Mouse (Mus musculus): ENCODE data around the gene Med12l. TPM values are rescaled to one million over a fixed set of nuclear protein-coding genes. Genes with fewer than 3 reads are reported as not detected.
"Not testable (repeated sequence)": the region's sequence is repeated elsewhere in the genome, so short reads cannot be mapped to it uniquely, and the experiment has no call there.

The Med12l gene
- polyA plus RNA-seq, 1 experiment from 2014 or later: 2.1 TPM

DNA sequence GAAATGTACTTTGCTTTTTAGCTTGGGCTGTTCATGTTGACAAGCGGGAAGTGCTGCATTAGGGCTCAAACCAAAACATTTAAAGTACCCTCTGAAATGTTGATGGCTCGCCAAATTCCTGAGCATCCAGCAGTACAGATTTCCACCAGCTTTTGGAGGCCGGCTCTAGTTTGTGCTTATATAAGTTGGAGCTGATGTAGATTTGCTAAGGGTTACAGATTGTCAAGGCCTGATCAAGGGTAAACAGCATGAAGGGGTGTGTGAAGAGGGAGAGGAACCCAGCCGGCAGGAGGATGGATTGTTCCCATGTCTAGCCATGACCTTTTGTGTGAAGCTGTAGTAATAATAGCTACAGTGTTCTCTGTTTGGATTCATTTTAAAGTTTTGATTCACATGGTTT lies 125.5 kb downstream of the Med12l start:
- H3K9ac ChIP-seq (replicated peaks; ENCODE audit: low read depth, low read length): no peak overlapping the region
- H3K4me1 ChIP-seq (ENCODE audit: control insufficient read depth, insufficient read depth, low read length): 0 out of 2 replicates have a peak, but pooled peaks cover 7% of the 10 kb centered on the region
- H3K4me2 ChIP-seq (replicated peaks; ENCODE audit: low read depth, low read length): no peak overlapping the region
- H3K36me3 ChIP-seq (ENCODE audit: control insufficient read depth, insufficient read depth, low read length): no peaks in the 10 kb centered on the region
- no peak overlapping the region for H3K4me3 ChIP-seq (ENCODE audit: low read depth, low read length)
- no peaks in the 10 kb centered on the region for H3K27me3 ChIP-seq (ENCODE audit: control insufficient read depth, insufficient read depth, low read length)
- ATAC-seq (ENCODE audit: insufficient number of reproducible peaks, insufficient read depth, low FRiP score, low read depth): no peak
- no peak overlapping the region for H3K27ac ChIP-seq (ENCODE audit: low read length)
- 34% methylated on average over 4 of the region's 4 CpGs for WGBS
- H3K9me3 ChIP-seq (ENCODE audit: control insufficient read depth, low read depth, low read length): no peaks in the 10 kb centered on the region

DNA sequence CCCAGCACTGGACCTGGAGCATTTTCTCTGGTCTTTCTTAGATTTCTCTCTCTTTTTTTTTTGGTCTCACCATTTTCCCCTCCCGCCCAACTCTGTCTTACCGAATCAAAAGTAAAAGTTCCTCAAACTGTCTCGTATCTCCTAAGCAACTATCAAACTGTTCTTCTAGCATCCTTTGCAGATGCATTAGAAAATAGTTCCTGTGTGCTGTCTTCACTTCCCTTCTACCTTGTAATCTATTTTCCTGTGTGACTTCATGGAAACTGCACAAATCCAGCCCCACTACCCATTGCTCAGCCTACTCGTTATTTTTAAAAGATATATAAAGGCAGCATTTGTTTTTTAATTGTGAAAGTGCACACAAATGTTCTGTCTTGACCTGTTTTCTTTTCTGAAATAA lies 126.3 kb downstream of the Med12l start:
- H3K4me3 ChIP-seq (ENCODE audit: low read depth, low read length): no peak overlapping the region
- H3K4me1 ChIP-seq (ENCODE audit: control insufficient read depth, insufficient read depth, low read length): 0 out of 2 replicates have a peak, but pooled peaks cover 7% of the 10 kb centered on the region
- WGBS: 92% methylated on average over 4 of the region's 4 CpGs

DNA sequence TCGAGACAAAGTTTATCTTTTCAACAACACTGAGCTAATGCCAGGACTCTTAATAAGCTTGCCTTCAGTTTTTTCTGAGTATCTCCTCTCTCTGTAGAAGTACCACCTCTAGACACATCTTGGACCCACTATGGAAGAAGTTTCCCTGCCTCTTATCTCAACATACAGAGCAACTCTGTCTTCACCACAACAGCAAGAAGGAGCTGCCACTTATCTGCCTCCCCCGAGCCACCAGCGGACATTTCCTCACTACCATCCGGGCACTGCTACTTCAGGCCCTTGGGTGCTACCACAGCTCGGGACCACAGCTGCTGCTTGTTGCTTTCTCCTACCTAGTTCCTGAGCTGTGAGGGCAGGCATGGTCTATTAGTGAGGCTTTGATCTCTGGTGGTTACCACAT lies 127.6 kb downstream of the Med12l start:
- Histone ChIP-seq H3K27me3 (ENCODE audit: control insufficient read depth, insufficient read depth, low read length) (no peaks in the 10 kb centered on the region), H3K4me2 (replicated peaks; ENCODE audit: low read depth, low read length) (no peak overlapping the region), H3K36me3 (ENCODE audit: control insufficient read depth, insufficient read depth, low read length) (no peaks in the 10 kb centered on the region), H3K9me3 (ENCODE audit: control insufficient read depth, low read depth, low read length) (no peaks in the 10 kb centered on the region), H3K9ac (replicated peaks; ENCODE audit: low read depth, low read length) (no peak overlapping the region), H3K27ac (ENCODE audit: low read length) (no peak overlapping the region), H3K4me1 (ENCODE audit: control insufficient read depth, insufficient read depth, low read length) (0 out of 2 replicates have a peak, but pooled peaks cover 7% of the 10 kb centered on the region), H3K4me3 (ENCODE audit: low read depth, low read length) (no peak overlapping the region)
- ATAC-seq (ENCODE audit: insufficient number of reproducible peaks, insufficient read depth, low FRiP score, low read depth): no peak
- 81% methylated on average over 5 of the region's 5 CpGs for WGBS

More for the DNA sequence above, 126.3 kb downstream of the Med12l start:
- no peak overlapping the region for H3K27ac ChIP-seq (ENCODE audit: low read length)
- no peak overlapping the region for H3K4me2 ChIP-seq (replicated peaks; ENCODE audit: low read depth, low read length)
- H3K27me3 ChIP-seq (ENCODE audit: control insufficient read depth, insufficient read depth, low read length): no peaks in the 10 kb centered on the region
- H3K9me3 ChIP-seq (ENCODE audit: control insufficient read depth, low read depth, low read length): no peaks in the 10 kb centered on the region
- H3K36me3 ChIP-seq (ENCODE audit: control insufficient read depth, insufficient read depth, low read length): no peaks in the 10 kb centered on the region
- no peak overlapping the region for H3K9ac ChIP-seq (replicated peaks; ENCODE audit: low read depth, low read length)
- no peak for ATAC-seq (ENCODE audit: insufficient number of reproducible peaks, insufficient read depth, low FRiP score, low read depth)

DNA sequence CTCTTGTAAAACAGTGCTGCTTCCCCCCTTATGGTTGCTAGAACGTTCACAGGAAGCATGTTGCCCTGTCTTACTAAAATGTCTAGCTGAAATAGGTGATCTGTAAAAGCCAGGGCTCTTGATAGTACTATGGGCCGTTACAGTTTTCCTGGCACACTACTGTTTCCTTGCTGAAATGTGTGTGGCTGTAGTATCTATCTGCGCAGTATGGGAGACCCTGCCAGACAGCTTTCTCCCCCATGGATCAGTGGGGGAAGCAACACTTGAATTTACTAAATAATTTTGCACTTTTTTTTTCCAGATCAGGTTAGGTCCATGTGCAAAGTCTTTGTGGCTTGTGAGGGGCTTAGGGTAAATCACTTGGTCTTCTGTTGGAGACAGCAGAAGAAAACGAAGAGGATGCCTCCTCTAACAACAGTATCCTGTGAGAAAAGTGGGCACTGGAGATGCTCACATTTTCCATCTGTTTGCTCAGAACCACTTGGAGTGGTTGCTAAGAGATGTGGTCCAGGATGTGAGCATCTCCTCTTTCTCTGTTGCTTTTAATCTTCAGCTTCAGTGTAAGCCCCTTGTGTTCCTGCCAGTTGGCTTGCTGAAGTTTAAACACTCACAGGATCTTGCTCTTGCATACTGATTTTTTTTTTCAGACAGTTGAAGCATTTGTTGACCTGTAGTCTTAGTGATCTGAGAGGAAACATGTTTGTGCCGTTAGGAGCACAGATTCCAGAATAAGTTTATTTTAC lies 130.5 kb downstream of the Med12l start:
- ATAC-seq (ENCODE audit: insufficient number of reproducible peaks, insufficient read depth, low FRiP score, low read depth): no peak
- Histone ChIP-seq H3K27me3 (ENCODE audit: control insufficient read depth, insufficient read depth, low read length) (no peaks in the 10 kb centered on the region), H3K9me3 (ENCODE audit: control insufficient read depth, low read depth, low read length) (no peaks in the 10 kb centered on the region), H3K4me3 (ENCODE audit: low read depth, low read length) (no peak overlapping the region), H3K27ac (ENCODE audit: low read length) (no peak overlapping the region), H3K4me2 (replicated peaks; ENCODE audit: low read depth, low read length) (no peak overlapping the region), H3K36me3 (ENCODE audit: control insufficient read depth, insufficient read depth, low read length) (no peaks in the 10 kb centered on the region), H3K4me1 (ENCODE audit: control insufficient read depth, insufficient read depth, low read length) (0 out of 2 replicates have a peak, but pooled peaks cover 4% of the 10 kb centered on the region), H3K9ac (replicated peaks; ENCODE audit: low read depth, low read length) (no peak overlapping the region)
- WGBS: 64% methylated on average over 5 of the region's 5 CpGs

DNA sequence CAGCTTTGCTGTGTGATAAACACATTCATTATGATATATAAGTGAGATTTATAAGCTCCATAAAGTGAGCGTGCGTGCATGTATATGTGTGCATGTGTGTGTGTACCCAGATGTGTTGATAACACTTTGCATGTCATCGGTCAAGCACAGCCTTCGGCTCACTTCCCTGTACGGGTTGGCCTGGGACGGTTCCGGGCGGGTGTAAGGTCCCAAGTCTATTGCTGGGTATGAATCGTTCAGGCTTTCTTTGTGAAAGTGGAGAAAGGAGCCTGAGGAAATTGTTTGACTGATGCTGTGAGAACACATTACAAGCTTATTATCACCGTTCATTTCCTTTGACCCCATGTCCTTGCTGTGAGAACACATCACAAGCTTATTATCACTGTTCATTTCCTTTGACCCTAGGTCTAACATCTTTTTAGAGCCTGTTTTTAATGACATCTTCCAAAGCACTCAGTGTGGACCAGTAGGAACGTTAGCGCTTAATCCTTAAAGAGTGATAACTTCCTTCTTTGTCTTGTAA lies 133.4 kb downstream of the Med12l start:
- Histone ChIP-seq H3K36me3 (ENCODE audit: control insufficient read depth, insufficient read depth, low read length) (no peaks in the 10 kb centered on the region), H3K27ac (ENCODE audit: low read length) (no peak overlapping the region), H3K4me1 (ENCODE audit: control insufficient read depth, insufficient read depth, low read length) (no peaks in the 10 kb centered on the region), H3K9ac (replicated peaks; ENCODE audit: low read depth, low read length) (no peak overlapping the region), H3K27me3 (ENCODE audit: control insufficient read depth, insufficient read depth, low read length) (no peaks in the 10 kb centered on the region), H3K9me3 (ENCODE audit: control insufficient read depth, low read depth, low read length) (no peaks in the 10 kb centered on the region), H3K4me2 (replicated peaks; ENCODE audit: low read depth, low read length) (no peak overlapping the region), H3K4me3 (ENCODE audit: low read depth, low read length) (no peak overlapping the region)
- 70% methylated on average over 12 of the region's 12 CpGs for WGBS
- no peak for ATAC-seq (ENCODE audit: insufficient number of reproducible peaks, insufficient read depth, low FRiP score, low read depth)

DNA sequence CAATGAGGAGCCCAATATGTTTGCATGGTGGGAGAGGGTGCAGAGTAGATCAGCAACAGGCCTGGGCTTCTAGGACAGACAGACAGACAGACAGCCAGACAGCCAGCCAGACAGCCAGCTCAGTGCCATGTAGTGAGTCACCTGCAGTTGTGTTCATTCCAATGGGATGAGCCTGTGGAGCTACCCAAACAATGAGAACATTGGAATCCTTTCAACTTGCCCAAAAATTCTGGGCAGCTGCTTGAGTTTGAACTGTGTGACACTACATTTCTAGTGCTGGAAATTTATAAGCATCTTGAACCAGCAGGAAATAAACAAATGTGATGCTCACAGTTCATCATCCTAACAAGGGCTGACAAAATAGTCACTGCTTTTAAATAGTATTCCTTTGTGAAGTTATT lies 134.0 kb downstream of the Med12l start:
- Histone ChIP-seq H3K4me3 (ENCODE audit: low read depth, low read length) (no peak overlapping the region), H3K27ac (ENCODE audit: low read length) (no peak overlapping the region), H3K9ac (replicated peaks; ENCODE audit: low read depth, low read length) (no peak overlapping the region), H3K4me2 (replicated peaks; ENCODE audit: low read depth, low read length) (no peak overlapping the region), H3K9me3 (ENCODE audit: control insufficient read depth, low read depth, low read length) (no peaks in the 10 kb centered on the region), H3K36me3 (ENCODE audit: control insufficient read depth, insufficient read depth, low read length) (no peaks in the 10 kb centered on the region), H3K4me1 (ENCODE audit: control insufficient read depth, insufficient read depth, low read length) (no peaks in the 10 kb centered on the region), H3K27me3 (ENCODE audit: control insufficient read depth, insufficient read depth, low read length) (no peaks in the 10 kb centered on the region)
- ATAC-seq (ENCODE audit: insufficient number of reproducible peaks, insufficient read depth, low FRiP score, low read depth): no peak; the same call in 1 of the 2 replicates

DNA sequence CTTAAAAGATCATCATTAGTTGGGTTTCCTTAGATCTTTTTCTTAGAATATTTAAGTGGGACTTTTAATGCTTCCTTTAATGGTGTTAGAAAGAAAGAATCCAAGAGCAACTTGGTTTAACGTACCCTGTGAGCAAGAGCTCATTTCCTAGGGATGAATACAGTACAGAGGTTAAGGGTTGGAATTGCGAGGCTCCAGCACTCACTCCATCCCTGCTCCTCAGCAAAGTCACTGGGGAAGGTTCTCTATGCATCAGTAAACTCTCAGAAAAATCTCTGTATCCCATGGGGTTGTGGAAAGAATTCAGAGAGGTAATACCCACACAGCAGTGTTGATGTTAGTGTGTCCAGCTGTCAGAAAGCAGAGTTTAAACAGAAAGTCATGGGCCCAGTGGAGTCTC lies 134.5 kb downstream of the Med12l start:
- Histone ChIP-seq H3K4me1 (ENCODE audit: control insufficient read depth, insufficient read depth, low read length) (no peaks in the 10 kb centered on the region), H3K4me2 (replicated peaks; ENCODE audit: low read depth, low read length) (no peak overlapping the region), H3K9ac (replicated peaks; ENCODE audit: low read depth, low read length) (no peak overlapping the region), H3K27ac (ENCODE audit: low read length) (no peak overlapping the region; the same call in 1 of the 2 replicates), H3K36me3 (ENCODE audit: control insufficient read depth, insufficient read depth, low read length) (no peaks in the 10 kb centered on the region), H3K4me3 (ENCODE audit: low read depth, low read length) (no peak overlapping the region), H3K27me3 (ENCODE audit: control insufficient read depth, insufficient read depth, low read length) (no peaks in the 10 kb centered on the region), H3K9me3 (ENCODE audit: control insufficient read depth, low read depth, low read length) (no peaks in the 10 kb centered on the region)
- 70% methylated on average over 2 of the region's 2 CpGs for WGBS
- ATAC-seq (ENCODE audit: insufficient number of reproducible peaks, insufficient read depth, low FRiP score, low read depth): no peak

DNA sequence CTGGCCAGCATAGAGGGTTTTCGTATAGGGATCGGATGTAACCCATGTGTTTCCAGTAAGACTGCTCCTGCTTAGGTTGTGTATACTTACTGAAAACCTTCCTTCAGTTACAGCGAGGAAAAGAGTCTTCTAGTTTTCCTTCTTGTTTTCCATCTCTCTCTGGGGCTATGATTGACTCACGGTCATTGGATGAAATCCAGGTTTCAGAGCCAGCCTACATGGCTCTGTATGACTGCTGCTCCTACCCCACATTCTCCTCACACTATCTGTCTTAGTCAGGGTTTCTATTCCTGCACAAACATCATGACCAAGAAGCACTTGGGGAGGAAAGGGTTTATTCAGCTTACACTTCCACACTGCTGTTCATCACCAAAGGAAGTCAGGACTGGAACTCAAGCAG lies 135.3 kb downstream of the Med12l start:
- H3K9ac ChIP-seq (replicated peaks; ENCODE audit: low read depth, low read length): not testable (repeated sequence)

More for the DNA sequence above, 135.3 kb downstream of the Med12l start:
- not testable (repeated sequence) for H3K27ac ChIP-seq (ENCODE audit: low read length); H3K4me1 ChIP-seq (ENCODE audit: control insufficient read depth, insufficient read depth, low read length); ATAC-seq (ENCODE audit: insufficient number of reproducible peaks, insufficient read depth, low FRiP score, low read depth); H3K4me3 ChIP-seq (ENCODE audit: low read depth, low read length); H3K27me3 ChIP-seq (ENCODE audit: control insufficient read depth, insufficient read depth, low read length); H3K36me3 ChIP-seq (ENCODE audit: control insufficient read depth, insufficient read depth, low read length); H3K4me2 ChIP-seq (replicated peaks; ENCODE audit: low read depth, low read length); H3K9me3 ChIP-seq (ENCODE audit: control insufficient read depth, low read depth, low read length)
- 91% methylated on average over 4 of the region's 4 CpGs for WGBS

Measured in stomach, embryonic 14.5 days (tissue).